Mouse (Mus musculus) lung, embryonic 14.5 days (tissue): ENCODE results near the gene Baat. TPM values are rescaled to one million over a fixed set of nuclear protein-coding genes. Genes with fewer than 3 reads are reported as not detected.
"Not testable (repeated sequence)": the region's sequence is repeated elsewhere in the genome, so short reads cannot be mapped to it uniquely, and the experiment has no call there.

Source experiments
- ATAC-seq: fragments of 200-750 bp; cut with Nextera tagmentation; 2 replicates; pipeline ENCODE4 v1.8.0; 2017; ENCODE audit warnings: mild to moderate bottlenecking, moderate TSS enrichment, moderate library complexity; ENCODE audit not compliant: insufficient read depth
- DNase-seq: peaks from one replicate; pipeline ENCODE4 v3.0.0-alpha.2; 2015
- H3K27ac ChIP-seq: fragments of 300-500 bp; sonication (generic); 2 replicates; pipeline ENCODE4 v1.5.1; 2014; ENCODE audit warnings: low read depth, mild to moderate bottlenecking, moderate library complexity
- H3K27me3 ChIP-seq: fragments of 300-500 bp; sonication (generic); 2 replicates; pipeline ENCODE4 v1.6.1; 2014; ENCODE audit warnings: low read length, control low read depth; ENCODE audit not compliant: insufficient read depth
- H3K36me3 ChIP-seq: fragments of 300-500 bp; sonication (generic); 2 replicates; pipeline ENCODE4 v1.6.1; 2014; ENCODE audit warnings: control low read depth; ENCODE audit not compliant: insufficient read depth
- H3K4me1 ChIP-seq: fragments of 300-500 bp; sonication (generic); 2 replicates; pipeline ENCODE4 v1.6.1; 2014; ENCODE audit warnings: antibody characterized with exemption, control low read depth; ENCODE audit not compliant: insufficient read depth
- H3K4me2 ChIP-seq: fragments of 300-500 bp; sonication (generic); 2 replicates; pipeline ENCODE4 v1.6.1; 2014; ENCODE audit warnings: mild to moderate bottlenecking
- H3K4me3 ChIP-seq: fragments of 300-500 bp; sonication (generic); 2 replicates; pipeline ENCODE4 v1.5.1; 2014; ENCODE audit warnings: low read depth, low read length
- H3K9ac ChIP-seq: fragments of 300-500 bp; sonication (generic); 2 replicates; pipeline ENCODE4 v1.6.1; 2014
- H3K9me3 ChIP-seq: fragments of 300-500 bp; sonication (generic); 2 replicates; pipeline ENCODE4 v1.6.1; 2016; ENCODE audit warnings: low read depth, low read length, control low read depth
- CTCF ChIP-seq: IDR thresholded peaks from 2 replicates; pipeline ENCODE4 v1.5.1; 2016; ENCODE audit warnings: antibody characterized with exemption, low read depth
- WGBS: fragments of 180-500 bp; shearing (Covaris S2); extraction: QIAGEN DNeasy Blood & Tissue Kit; methylation state at CpG from one replicate; pipeline ENCODE4 v1.1.7; 2014; 5-methylcytosine and 5-hydroxymethylcytosine counted together
- polyA plus RNA-seq: library from polyadenylated mRNA; unstranded; fragments of >200 nt; fragmentation: Nextera tagmentation; extraction: Ambion mirVana; gene quantifications from 2 replicates; pipeline ENCODE4 v1.2.1, GENCODE M21; 2014

Gene Baat
- polyA plus RNA-seq, 1 experiment from 2014 or later = not detected

DNA sequence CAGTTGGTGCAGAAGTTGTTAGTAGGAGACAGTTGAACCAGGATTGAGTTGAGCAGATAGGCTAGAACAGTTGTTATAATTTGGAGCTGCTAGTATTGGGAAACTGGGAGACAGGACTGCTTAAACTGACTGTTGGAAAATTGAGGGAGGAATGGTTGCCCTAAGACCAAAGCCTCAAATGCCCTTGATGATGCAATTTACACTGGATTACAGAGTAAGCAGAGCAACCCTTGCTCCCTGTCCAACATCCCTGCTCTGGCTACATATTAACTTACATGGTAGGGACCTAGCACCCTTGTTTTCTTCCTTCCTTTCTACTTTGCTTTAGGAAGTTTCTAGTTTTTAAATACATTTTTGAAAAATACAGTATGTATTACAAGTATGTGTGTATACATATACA lies 20.9 kb downstream of the Baat start:
- no peak overlapping the region for H3K27ac ChIP-seq
- H3K4me1 ChIP-seq = no peaks in the 10 kb centered on the region
- DNase-seq = no peak
- TF ChIP-seq CTCF = no peak
- H3K9ac ChIP-seq = no peak overlapping the region
- no peaks in the 10 kb centered on the region for H3K9me3 ChIP-seq
- no peak for ATAC-seq
- no peaks in the 10 kb centered on the region for H3K36me3 ChIP-seq
- no peaks in the 10 kb centered on the region for H3K27me3 ChIP-seq
- H3K4me3 ChIP-seq = no peak overlapping the region
- no peak overlapping the region for H3K4me2 ChIP-seq

DNA sequence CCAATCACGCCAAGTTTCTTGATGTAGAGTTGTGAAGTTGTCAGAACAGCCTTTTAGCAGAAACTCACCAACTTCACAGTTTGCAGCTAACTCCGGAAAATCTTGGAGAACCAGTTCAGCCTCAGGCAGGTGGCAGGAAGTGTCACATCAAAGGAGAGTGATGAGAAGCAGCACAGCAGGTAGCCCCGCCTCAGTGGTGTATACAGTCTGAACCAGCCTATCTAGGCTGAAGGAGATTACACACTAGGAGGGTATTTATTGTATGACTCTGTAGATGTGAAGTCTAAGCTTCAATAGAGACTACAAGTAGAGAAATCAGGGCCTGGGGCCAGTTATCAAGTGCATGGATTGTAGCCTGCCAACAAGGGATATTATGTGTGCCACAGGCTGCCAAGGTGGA lies 25.5 kb downstream of the Baat start:
- peak; percentile 59 for DNase-seq
- ATAC-seq = peak; percentile 83

GRCm38 (mm10) chr4:49480104-49480760 lies 26.1 kb downstream of the Baat start:
- Histone ChIP-seq H3K27ac (peak overlapping the region; percentile 60), H3K36me3 (no peaks in the 10 kb centered on the region), H3K4me3 (peak overlapping the region; percentile 24), H3K9ac (no peak overlapping the region), H3K9me3 (no peaks in the 10 kb centered on the region), H3K4me1 (no peaks in the 10 kb centered on the region), H3K27me3 (no peaks in the 10 kb centered on the region), H3K4me2 (peak overlapping the region; percentile 54)
- ATAC-seq (peak; percentile 58; the same call in 1 of the 2 replicates), DNase-seq (peak; percentile 14)
- TF ChIP-seq CTCF = no peak
- 10% methylated on average over 21 of the region's 21 CpGs for WGBS

More for the DNA sequence above, 25.5 kb downstream of the Baat start:
- no peak for TF ChIP-seq CTCF
- WGBS = 32% methylated on average over 3 of the region's 3 CpGs
- peak overlapping the region; percentile 60; the same call in 1 of the 2 replicates for H3K27ac ChIP-seq
- no peak overlapping the region for H3K4me3 ChIP-seq
- H3K36me3 ChIP-seq = no peaks in the 10 kb centered on the region
- H3K27me3 ChIP-seq = no peaks in the 10 kb centered on the region
- no peaks in the 10 kb centered on the region for H3K9me3 ChIP-seq
- no peak overlapping the region for H3K9ac ChIP-seq
- H3K4me1 ChIP-seq = no peaks in the 10 kb centered on the region
- H3K4me2 ChIP-seq = peak overlapping the region; percentile 54

DNA sequence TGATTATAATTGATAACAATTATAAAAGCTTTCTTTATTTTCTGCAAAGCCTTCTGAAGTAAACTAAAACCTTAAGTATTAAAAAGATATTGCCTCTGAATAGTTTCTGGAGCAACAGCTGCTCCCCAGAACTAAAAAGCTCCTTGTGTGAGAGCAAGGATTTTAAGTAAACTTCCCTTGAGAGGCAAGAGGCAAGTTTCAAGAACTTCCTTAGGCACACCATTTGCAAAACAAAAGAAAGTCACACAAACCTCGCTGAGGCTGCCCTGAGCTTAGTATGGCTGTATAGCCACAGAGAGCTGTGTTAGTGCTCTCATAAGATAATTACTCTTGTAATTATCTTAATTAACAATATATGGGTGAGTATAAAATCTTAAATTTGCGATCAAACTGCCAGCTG lies 27.3 kb downstream of the Baat start:
- ATAC-seq, H3K27ac ChIP-seq, H3K36me3 ChIP-seq, H3K4me3 ChIP-seq, H3K9me3 ChIP-seq, H3K27me3 ChIP-seq, H3K4me1 ChIP-seq, H3K9ac ChIP-seq: not testable (repeated sequence)
- peak overlapping the region; percentile 12; the same call in 1 of the 2 replicates for H3K4me2 ChIP-seq
- WGBS = 27% methylated on average over 2 of the region's 2 CpGs
- peak; percentile 15 for DNase-seq

- Histone ChIP-seq H3K36me3 (no peaks in the 10 kb centered on the region), H3K27me3 (no peaks in the 10 kb centered on the region), H3K9ac (no peak overlapping the region), H3K4me1 (no peaks in the 10 kb centered on the region), H3K9me3 (no peaks in the 10 kb centered on the region), H3K4me3 (peak overlapping the region; percentile 21; the same call in 1 of the 2 replicates), H3K27ac (no peak overlapping the region), H3K4me2 (peak overlapping the region; percentile 57)
- DNase-seq = peak; percentile 65
- peak; percentile 75 for ATAC-seq
- TF ChIP-seq CTCF = no peak
- WGBS = 18% methylated on average over 19 of the region's 19 CpGs
Observed at GRCm38 (mm10) chr4:49478118-49478877, 28.1 kb downstream of the Baat start.

GRCm38 (mm10) chr4:49474583-49474982 lies 31.8 kb downstream of the Baat start:
- Histone ChIP-seq H3K9me3 (no peaks in the 10 kb centered on the region), H3K4me1 (no peaks in the 10 kb centered on the region), H3K4me3 (no peak overlapping the region), H3K4me2 (no peak overlapping the region), H3K9ac (no peak overlapping the region), H3K27me3 (no peaks in the 10 kb centered on the region), H3K27ac (no peak overlapping the region), H3K36me3 (no peaks in the 10 kb centered on the region)
- ATAC-seq = no peak
- no peak for DNase-seq
- no peak for TF ChIP-seq CTCF

GRCm38 (mm10) chr4:49473435-49474100 lies 32.8 kb downstream of the Baat start, which contains the start of gene Acnat1:
Gene Acnat1, minus strand, starts transcription at chr4:49473912.
- H3K4me3 ChIP-seq = no peak within 1 kb of the TSS
- no peak within 1 kb of the TSS for H3K27ac ChIP-seq
- no peaks in the 10 kb centered on the region for H3K27me3 ChIP-seq
- ATAC-seq (no peak), DNase-seq (no peak)
- no peak for TF ChIP-seq CTCF
- H3K9ac ChIP-seq = no peak within 1 kb of the TSS
- no peaks in the 10 kb centered on the region for H3K4me1 ChIP-seq
- WGBS = 38% methylated on average over 3 of the region's 3 CpGs
- H3K4me2 ChIP-seq = no peak within 1 kb of the TSS
- no peaks in the 10 kb centered on the region for H3K36me3 ChIP-seq
- no peaks in the 10 kb centered on the region for H3K9me3 ChIP-seq
